Mouse (Mus musculus) embryo, embryonic 10 days (tissue): ENCODE measurements around the gene Arhgef11.

Experiments
- DNase-seq: peaks from one replicate; pipeline ENCODE4 v3.0.0-alpha.2; 2015; ENCODE audit warnings: low spot score

Gene Arhgef11

GRCm38 (mm10) chr3:87761408-87762375 is 144.3 kb downstream of the Arhgef11 start:
- DNase-seq: no peak

- no peak for DNase-seq
These were observed 145.8 kb downstream of the Arhgef11 start for GRCm38 (mm10) chr3:87763202-87763601.

GRCm38 (mm10) chr3:87763683-87764289 is 146.4 kb downstream of the Arhgef11 start:
- DNase-seq: peak; percentile 59

GRCm38 (mm10) chr3:87764506-87764905 is 147.1 kb downstream of the Arhgef11 start:
- DNase-seq: no peak

- DNase-seq: peak; percentile 66
These were observed 147.7 kb downstream of the Arhgef11 start for GRCm38 (mm10) chr3:87765091-87765490.

GRCm38 (mm10) chr3:87765631-87766283 is 148.4 kb downstream of the Arhgef11 start:
- DNase-seq: no peak

- DNase-seq: no peak
These were observed 148.9 kb downstream of the Arhgef11 start for GRCm38 (mm10) chr3:87766284-87766667.

GRCm38 (mm10) chr3:87767764-87768163 is 150.4 kb downstream of the Arhgef11 start:
- DNase-seq: no peak

GRCm38 (mm10) chr3:87768431-87768830 is 151.1 kb downstream of the Arhgef11 start:
- no peak for DNase-seq

GRCm38 (mm10) chr3:87768844-87769243 is 151.5 kb downstream of the Arhgef11 start:
- peak; percentile 71 for DNase-seq

- DNase-seq: no peak
These were observed 152.1 kb downstream of the Arhgef11 start for GRCm38 (mm10) chr3:87769506-87769905.

GRCm38 (mm10) chr3:87770280-87770679 is 152.9 kb downstream of the Arhgef11 start:
- peak; percentile 77 for DNase-seq

GRCm38 (mm10) chr3:87771088-87771487 is 153.7 kb downstream of the Arhgef11 start:
- no peak for DNase-seq

- no peak for DNase-seq
These were observed 160.9 kb downstream of the Arhgef11 start for GRCm38 (mm10) chr3:87778283-87778682.

GRCm38 (mm10) chr3:87779086-87779485 is 161.7 kb downstream of the Arhgef11 start:
- DNase-seq: no peak

- no peak for DNase-seq
These were observed 166.1 kb downstream of the Arhgef11 start for GRCm38 (mm10) chr3:87783282-87784023.

GRCm38 (mm10) chr3:87785156-87785555 is 167.8 kb downstream of the Arhgef11 start:
- DNase-seq: no peak

- no peak for DNase-seq
These were observed 168.4 kb downstream of the Arhgef11 start for GRCm38 (mm10) chr3:87785626-87786214.
